Mouse (Mus musculus): ENCODE data around the gene Phpt1. TPM values are rescaled to one million over a fixed set of nuclear protein-coding genes. Genes with fewer than 3 reads are reported as not detected.
"Not testable (repeated sequence)": the region's sequence is repeated elsewhere in the genome, so short reads cannot be mapped to it uniquely, and the experiment has no call there.

Phpt1 gene
- polyA plus RNA-seq, 1 experiment from 2014 or later, result 159 TPM

GRCm38 (mm10) chr2:25569323-25569722 is 5.7 kb downstream of the Phpt1 start:
- Histone ChIP-seq H3K36me3 (peaks cover 91% of the 10 kb centered on the region), H3K27ac (replicated peaks) (no peak overlapping the region), H3K27me3 (ENCODE audit: low read depth, poor library complexity, severe bottlenecking) (no peaks in the 10 kb centered on the region), H3K4me1 (peaks cover 16% of the 10 kb centered on the region), H3K9me3 (replicated peaks) (no peaks in the 10 kb centered on the region), H3K4me3 (no peak overlapping the region)
- 92% methylated on average over 3 of the region's 3 CpGs for WGBS
- no peak for DNase-seq (ENCODE audit: low spot score)

DNA sequence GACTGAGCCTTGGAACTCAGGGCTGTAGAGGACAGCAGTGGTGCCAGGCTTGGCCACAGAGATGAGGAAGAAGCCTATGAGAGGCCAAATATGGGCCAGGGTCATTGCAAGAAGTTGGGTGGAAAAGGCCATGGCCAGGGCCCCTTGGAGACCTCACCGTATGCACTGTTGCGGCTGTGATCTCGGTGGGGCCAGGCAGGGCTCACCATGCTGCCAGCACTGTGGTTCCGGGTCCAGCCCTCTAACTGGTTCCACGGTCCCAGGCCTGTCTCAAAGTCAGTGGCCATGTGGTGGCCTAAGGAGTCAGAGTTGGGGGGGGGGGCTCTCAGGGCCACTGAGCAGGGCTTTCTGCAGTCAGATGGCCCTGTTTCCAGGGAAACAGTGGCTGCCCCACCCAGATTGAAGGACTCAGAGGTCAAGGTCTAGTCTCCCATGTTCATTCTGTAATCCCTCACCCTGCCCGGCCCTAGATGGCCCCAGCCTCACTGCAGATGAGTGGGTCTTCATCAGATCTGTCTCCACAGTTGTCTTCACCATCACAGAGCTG is 6.5 kb downstream of the Phpt1 start:
- DNase-seq (ENCODE audit: low spot score), result no peak
- Histone ChIP-seq H3K36me3 (peaks cover 99% of the 10 kb centered on the region), H3K4me3 (no peak overlapping the region), H3K9me3 (replicated peaks) (no peaks in the 10 kb centered on the region), H3K4me1 (peaks cover 8% of the 10 kb centered on the region), H3K27ac (replicated peaks) (0 out of 2 replicates have a peak overlapping the region, but pooled peaks have one; percentile 1), H3K27me3 (ENCODE audit: low read depth, poor library complexity, severe bottlenecking) (no peaks in the 10 kb centered on the region)
- 92% methylated on average over 6 of the region's 6 CpGs for WGBS

- H3K4me1 ChIP-seq, result no peaks in the 10 kb centered on the region; the same call in 1 of the 2 replicates
- peaks cover 100% of the 10 kb centered on the region for H3K36me3 ChIP-seq
- 89% methylated on average over 6 of the region's 6 CpGs for WGBS
- DNase-seq (ENCODE audit: low spot score), result no peak
- no peak overlapping the region for H3K4me3 ChIP-seq
- no peak overlapping the region for H3K27ac ChIP-seq (replicated peaks)
- H3K27me3 ChIP-seq (ENCODE audit: low read depth, poor library complexity, severe bottlenecking), result no peaks in the 10 kb centered on the region
- H3K9me3 ChIP-seq (replicated peaks), result no peaks in the 10 kb centered on the region
Measured at GRCm38 (mm10) chr2:25566558-25566957, 8.5 kb downstream of the Phpt1 start.

- Histone ChIP-seq H3K27ac (replicated peaks) (no peak overlapping the region), H3K9me3 (replicated peaks) (no peaks in the 10 kb centered on the region), H3K4me1 (no peaks in the 10 kb centered on the region; the same call in 1 of the 2 replicates), H3K4me3 (no peak overlapping the region), H3K36me3 (peaks cover 100% of the 10 kb centered on the region), H3K27me3 (ENCODE audit: low read depth, poor library complexity, severe bottlenecking) (no peaks in the 10 kb centered on the region)
- 86% methylated on average over 8 of the region's 8 CpGs for WGBS
- DNase-seq (ENCODE audit: low spot score), result no peak
Measured at GRCm38 (mm10) chr2:25565741-25566140, 9.3 kb downstream of the Phpt1 start.

- WGBS, result 85% methylated on average over 9 of the region's 9 CpGs
Measured at GRCm38 (mm10) chr2:25561946-25562345, 13.1 kb downstream of the Phpt1 start.

GRCm38 (mm10) chr2:25560551-25560950 is 14.5 kb downstream of the Phpt1 start:
- Histone ChIP-seq H3K4me3 (no peak overlapping the region), H3K36me3 (peaks cover 61% of the 10 kb centered on the region)
- WGBS, result 88% methylated on average over 8 of the region's 8 CpGs

More at GRCm38 (mm10) chr2:25561946-25562345, 13.1 kb downstream of the Phpt1 start:
- Histone ChIP-seq H3K4me3 (no peak overlapping the region), H3K36me3 (peaks cover 75% of the 10 kb centered on the region), H3K27me3 (ENCODE audit: low read depth, poor library complexity, severe bottlenecking) (no peaks in the 10 kb centered on the region), H3K4me1 (peaks cover 21% of the 10 kb centered on the region), H3K27ac (replicated peaks) (no peak overlapping the region), H3K9me3 (replicated peaks) (no peaks in the 10 kb centered on the region)
- no peak for DNase-seq (ENCODE audit: low spot score)

DNA sequence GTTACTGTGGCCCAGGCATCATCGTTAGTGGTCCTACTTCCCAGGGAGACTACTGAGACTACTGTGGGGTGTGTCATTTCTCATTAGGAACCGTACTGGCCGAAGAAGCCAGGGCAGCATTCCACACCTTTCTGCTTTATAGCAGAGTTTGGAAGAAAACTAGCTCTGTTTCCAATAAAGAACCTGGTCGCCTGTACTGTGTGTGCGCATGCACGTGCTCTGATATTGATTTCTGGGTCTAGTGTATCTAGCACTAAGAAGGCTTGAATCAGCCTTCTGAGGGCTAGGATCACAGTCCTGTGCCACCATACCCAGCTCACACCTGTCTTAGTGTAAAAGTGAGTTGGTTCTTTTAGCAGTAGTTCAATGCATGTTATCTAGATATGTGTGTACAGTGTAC is 16.2 kb downstream of the Phpt1 start:
- Histone ChIP-seq H3K4me3 (peak overlapping the region; percentile 95), H3K27ac (replicated peaks) (0 out of 2 replicates have a peak overlapping the region, but pooled peaks have one; percentile 94), H3K27me3 (ENCODE audit: low read depth, poor library complexity, severe bottlenecking) (no peaks in the 10 kb centered on the region), H3K36me3 (peaks cover 43% of the 10 kb centered on the region), H3K4me1 (peaks cover 28% of the 10 kb centered on the region), H3K9me3 (replicated peaks) (no peaks in the 10 kb centered on the region)
- no peak for DNase-seq (ENCODE audit: low spot score)
- WGBS, result 85% methylated on average over 6 of the region's 6 CpGs

More at GRCm38 (mm10) chr2:25560551-25560950, 14.5 kb downstream of the Phpt1 start:
- no peak for DNase-seq (ENCODE audit: low spot score)
- Histone ChIP-seq H3K27me3 (ENCODE audit: low read depth, poor library complexity, severe bottlenecking) (no peaks in the 10 kb centered on the region), H3K27ac (replicated peaks) (no peak overlapping the region), H3K9me3 (replicated peaks) (no peaks in the 10 kb centered on the region), H3K4me1 (peaks cover 28% of the 10 kb centered on the region)

DNA sequence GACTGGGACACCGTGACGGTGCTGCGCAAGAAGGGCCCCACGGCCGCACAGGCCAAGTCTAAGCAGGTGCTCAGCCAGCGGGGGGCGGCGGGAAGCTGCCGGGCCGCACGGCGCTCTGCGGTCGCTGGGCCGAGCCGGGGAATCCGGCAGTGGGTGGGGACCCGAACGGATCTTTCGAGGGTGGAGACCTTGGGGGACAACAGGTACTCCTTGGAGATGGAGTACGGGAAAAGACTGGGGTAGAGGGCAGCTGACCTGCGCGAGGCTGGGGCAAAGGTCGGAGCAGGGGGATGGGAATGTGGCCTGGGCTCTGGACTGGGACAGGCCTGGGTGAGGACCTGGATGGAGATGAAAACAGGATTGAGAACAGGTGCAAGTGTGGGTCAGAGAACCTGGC is 17.1 kb downstream of the Phpt1 start:
- H3K36me3 ChIP-seq, result peaks cover 35% of the 10 kb centered on the region
- no peak for DNase-seq (ENCODE audit: low spot score)
- WGBS, result under 1% methylated on average over 24 of the region's 24 CpGs
- no peaks in the 10 kb centered on the region for H3K27me3 ChIP-seq (ENCODE audit: low read depth, poor library complexity, severe bottlenecking)
- no peaks in the 10 kb centered on the region for H3K9me3 ChIP-seq (replicated peaks)
- peak overlapping the region; percentile 95 for H3K4me3 ChIP-seq
- H3K4me1 ChIP-seq, result peaks cover 28% of the 10 kb centered on the region
- H3K27ac ChIP-seq (replicated peaks), result peak overlapping the region; percentile 94

GRCm38 (mm10) chr2:25557221-25557963 is 17.6 kb downstream of the Phpt1 start, which contains the start of gene Edf1:
Edf1 (plus strand) TSS chr2:25557847.
- no peaks in the 10 kb centered on the region for H3K9me3 ChIP-seq (replicated peaks)
- H3K36me3 ChIP-seq, result peaks cover 30% of the 10 kb centered on the region
- WGBS, result under 1% methylated on average over 61 of the region's 61 CpGs
- H3K27ac ChIP-seq (replicated peaks), result peak within 1 kb of the TSS; percentile 94
- no peaks in the 10 kb centered on the region for H3K27me3 ChIP-seq (ENCODE audit: low read depth, poor library complexity, severe bottlenecking)
- peak; percentile 95 for DNase-seq (ENCODE audit: low spot score)
- H3K4me3 ChIP-seq, result peak within 1 kb of the TSS; percentile 95
- H3K4me1 ChIP-seq, result peaks cover 28% of the 10 kb centered on the region

- no peak for DNase-seq (ENCODE audit: low spot score)
- H3K36me3 ChIP-seq, result peaks cover 19% of the 10 kb centered on the region
- H3K4me1 ChIP-seq, result peaks cover 28% of the 10 kb centered on the region
- H3K9me3 ChIP-seq (replicated peaks), result no peaks in the 10 kb centered on the region
- H3K27me3 ChIP-seq (ENCODE audit: low read depth, poor library complexity, severe bottlenecking), result no peaks in the 10 kb centered on the region
- H3K4me3 ChIP-seq, result peak overlapping the region; percentile 95; the same call in 1 of the 2 replicates
- no peak overlapping the region for H3K27ac ChIP-seq (replicated peaks)
- WGBS, result 59% methylated on average over 1 of the region's 1 CpGs
Measured at GRCm38 (mm10) chr2:25556296-25556695, 18.7 kb downstream of the Phpt1 start.

DNA sequence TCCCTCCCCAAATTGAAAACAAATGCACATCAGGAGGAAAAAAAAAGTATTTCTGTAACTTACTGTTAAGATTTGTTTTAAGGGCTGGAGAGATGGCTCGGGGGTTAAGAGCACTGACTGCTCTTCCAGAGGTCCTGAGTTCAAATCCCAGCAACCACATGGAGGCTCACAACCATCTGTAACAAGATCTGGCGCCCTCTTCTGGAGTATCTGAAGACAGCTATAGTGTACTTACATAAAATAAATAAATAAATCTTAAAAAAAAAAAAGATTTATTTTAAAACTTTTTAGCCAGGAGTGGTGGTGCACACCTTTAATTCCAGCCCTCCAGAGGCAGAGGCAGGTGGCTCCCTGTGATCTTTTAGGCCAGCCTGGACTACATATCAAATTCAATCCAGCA is 19.5 kb downstream of the Phpt1 start:
- not testable (repeated sequence) for H3K9me3 ChIP-seq (replicated peaks); H3K4me3 ChIP-seq; H3K27me3 ChIP-seq (ENCODE audit: low read depth, poor library complexity, severe bottlenecking); DNase-seq (ENCODE audit: low spot score); H3K27ac ChIP-seq (replicated peaks)
- Histone ChIP-seq H3K36me3 (peaks cover 10% of the 10 kb centered on the region), H3K4me1 (peaks cover 28% of the 10 kb centered on the region)
- 45% methylated on average over 2 of the region's 2 CpGs for WGBS

DNA sequence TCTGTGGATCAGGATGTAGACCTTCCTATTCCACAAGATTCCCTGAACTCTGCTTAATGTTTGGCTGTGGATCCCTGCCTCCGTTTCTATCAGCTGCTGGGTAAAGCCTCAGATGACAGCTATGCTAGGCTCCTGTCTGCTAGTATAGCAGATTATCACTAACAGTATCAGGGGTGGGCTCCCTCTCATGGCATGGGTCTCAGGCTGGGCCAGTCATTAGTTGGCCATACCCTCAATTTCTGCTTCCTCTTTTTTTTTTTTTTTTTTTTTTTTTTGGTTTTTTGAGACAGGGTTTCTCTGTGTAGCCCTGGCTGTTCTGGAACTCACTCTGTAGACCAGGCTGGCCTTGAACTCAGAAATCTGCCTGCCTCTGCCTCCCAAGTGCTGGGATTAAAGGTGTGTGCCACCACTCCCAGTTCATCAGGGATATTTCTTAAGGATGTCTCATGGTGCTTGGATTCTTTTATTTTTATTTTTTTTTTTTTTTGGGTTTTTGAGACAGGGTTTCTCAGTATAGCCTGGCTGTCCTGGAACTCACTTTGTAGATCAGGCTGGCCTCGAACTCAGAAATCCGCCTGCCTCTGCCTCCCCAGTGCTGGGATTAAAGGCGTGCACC is 21.7 kb downstream of the Phpt1 start:
- H3K36me3 ChIP-seq; H3K27ac ChIP-seq (replicated peaks); H3K4me3 ChIP-seq; H3K27me3 ChIP-seq (ENCODE audit: low read depth, poor library complexity, severe bottlenecking); H3K9me3 ChIP-seq (replicated peaks); DNase-seq (ENCODE audit: low spot score): not testable (repeated sequence)
- WGBS, result 91% methylated on average over 4 of the region's 4 CpGs
- peaks cover 17% of the 10 kb centered on the region for H3K4me1 ChIP-seq

DNA sequence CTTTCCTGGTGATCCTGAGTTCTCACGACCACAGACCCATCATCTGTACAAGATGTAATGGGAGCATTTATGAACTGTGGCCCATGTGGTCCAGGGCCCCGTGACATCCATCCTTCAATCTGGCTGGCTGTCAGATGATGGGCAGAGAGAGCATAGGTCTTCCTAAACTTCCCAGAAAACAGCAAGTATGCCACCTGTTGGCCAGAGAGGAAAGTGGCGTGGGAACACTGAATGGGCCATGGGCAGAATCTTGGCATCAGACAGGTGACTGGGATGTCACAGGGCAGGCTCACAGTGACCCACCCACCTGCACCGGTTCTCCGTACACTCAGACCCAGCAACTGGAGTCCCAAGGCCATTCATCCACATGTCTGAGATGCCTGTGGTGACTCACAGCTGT is 23.8 kb downstream of the Phpt1 start:
- Histone ChIP-seq H3K27ac (replicated peaks) (no peak overlapping the region), H3K27me3 (ENCODE audit: low read depth, poor library complexity, severe bottlenecking) (no peaks in the 10 kb centered on the region), H3K4me3 (no peak overlapping the region), H3K36me3 (no peaks in the 10 kb centered on the region), H3K9me3 (replicated peaks) (no peaks in the 10 kb centered on the region), H3K4me1 (peaks cover 9% of the 10 kb centered on the region)
- no peak for DNase-seq (ENCODE audit: low spot score)
- WGBS, result 36% methylated on average over 5 of the region's 5 CpGs

Measured in midbrain, embryonic 10.5 days (tissue).